Mouse (Mus musculus) erythroblast, embryonic 14.5 days (primary cell): ENCODE measurements at regions not wholly inside any gene's neighbourhood (a gene's known extent, or its start where the extent isn't known, plus 50 kb on each side); places are given as distances from the start of the nearest gene placed in this dataset.

Experiments used
- GATA1 ChIP-seq: IDR thresholded peaks from 2 replicates; pipeline ENCODE4 v1.6.1; 2012; ENCODE audit warnings: low read length, inconsistent platforms, mixed read lengths
- TAL1 ChIP-seq: IDR thresholded peaks from 3 replicates; pipeline ENCODE4 v1.6.1; 2012; ENCODE audit warnings: low read length, inconsistent platforms, mixed read lengths

GRCm38 (mm10) chr10:17387296-17387695 lies 335.7 kb upstream of the Cited2 start:
- TF ChIP-seq TAL1 (no peak), GATA1 (no peak)
